Mouse (Mus musculus): ENCODE measurements around the gene Ptgdr2.

Ptgdr2 gene

GRCm38 (mm10) chr19:10937110-10937563 lies at the start of gene Ptgdr2:
TSS of gene Ptgdr2 (plus strand) at chr19:10937160.
- DNase-seq (ENCODE audit: low read depth, low spot score) = no peak

GRCm38 (mm10) chr19:10892201-10892600 lies 44.8 kb upstream of the Ptgdr2 start:
- no peak for DNase-seq (ENCODE audit: low read depth, low spot score)

GRCm38 (mm10) chr19:10895016-10895528 lies 41.9 kb upstream of the Ptgdr2 start, which contains the start of gene Prpf19:
TSS of gene Prpf19 (plus strand) at chr19:10895231.
- peak; percentile 98 for DNase-seq (ENCODE audit: low read depth, low spot score)

GRCm38 (mm10) chr19:10895708-10896107 lies 41.3 kb upstream of the Ptgdr2 start:
- peak; percentile 36 for DNase-seq (ENCODE audit: low read depth, low spot score)

GRCm38 (mm10) chr19:10896849-10897248 lies 40.1 kb upstream of the Ptgdr2 start:
- no peak for DNase-seq (ENCODE audit: low read depth, low spot score)

- DNase-seq (ENCODE audit: low read depth, low spot score) = no peak
Measured at GRCm38 (mm10) chr19:10897491-10897890, 39.5 kb upstream of the Ptgdr2 start.

- no peak for DNase-seq (ENCODE audit: low read depth, low spot score)
Measured at GRCm38 (mm10) chr19:10900315-10900714, 36.6 kb upstream of the Ptgdr2 start.

- no peak for DNase-seq (ENCODE audit: low read depth, low spot score)
Measured at GRCm38 (mm10) chr19:10901046-10901445, 35.9 kb upstream of the Ptgdr2 start.

- no peak for DNase-seq (ENCODE audit: low read depth, low spot score)
Measured at GRCm38 (mm10) chr19:10904512-10904911, 32.4 kb upstream of the Ptgdr2 start.

GRCm38 (mm10) chr19:10904927-10905727 lies 31.8 kb upstream of the Ptgdr2 start:
- DNase-seq (ENCODE audit: low read depth, low spot score) = no peak

- no peak for DNase-seq (ENCODE audit: low read depth, low spot score)
Measured at GRCm38 (mm10) chr19:10905728-10906000, 31.3 kb upstream of the Ptgdr2 start.

- peak; percentile 41 for DNase-seq (ENCODE audit: low read depth, low spot score)
Measured at GRCm38 (mm10) chr19:10907891-10908290, 29.1 kb upstream of the Ptgdr2 start.

GRCm38 (mm10) chr19:10909087-10909721 lies 27.8 kb upstream of the Ptgdr2 start:
- peak; percentile 15 for DNase-seq (ENCODE audit: low read depth, low spot score)

- no peak for DNase-seq (ENCODE audit: low read depth, low spot score)
Measured at GRCm38 (mm10) chr19:10914291-10914690, 22.7 kb upstream of the Ptgdr2 start.

GRCm38 (mm10) chr19:10914870-10915269 lies 22.1 kb upstream of the Ptgdr2 start:
- DNase-seq (ENCODE audit: low read depth, low spot score) = no peak

- no peak for DNase-seq (ENCODE audit: low read depth, low spot score)
Measured at GRCm38 (mm10) chr19:10916506-10916905, 20.5 kb upstream of the Ptgdr2 start.

GRCm38 (mm10) chr19:10918321-10918991 lies 18.5 kb upstream of the Ptgdr2 start:
- no peak for DNase-seq (ENCODE audit: low read depth, low spot score)

GRCm38 (mm10) chr19:10920532-10920931 lies 16.4 kb upstream of the Ptgdr2 start, which contains the start of gene Zp1:
TSS of gene Zp1 (minus strand) at chr19:10920632.
- no peak for DNase-seq (ENCODE audit: low read depth, low spot score)

- DNase-seq (ENCODE audit: low read depth, low spot score) = no peak
Measured at GRCm38 (mm10) chr19:10921058-10921457, 15.9 kb upstream of the Ptgdr2 start.

GRCm38 (mm10) chr19:10924220-10924619 lies 12.7 kb upstream of the Ptgdr2 start:
- no peak for DNase-seq (ENCODE audit: low read depth, low spot score)

- DNase-seq (ENCODE audit: low read depth, low spot score) = peak; percentile 37
Measured at GRCm38 (mm10) chr19:10926123-10926621, 10.8 kb upstream of the Ptgdr2 start.

GRCm38 (mm10) chr19:10926666-10927065 lies 10.3 kb upstream of the Ptgdr2 start:
- no peak for DNase-seq (ENCODE audit: low read depth, low spot score)
